Mouse (Mus musculus) spleen, postnatal 36 days (tissue): ENCODE results near the gene Selenoi.

Source experiments
- DNase-seq, 2 experiments: peaks; one replicate each; pipeline ENCODE4 v3.0.0; 2022; ENCODE audit warnings: low spot score in 2 of 2, mixed read lengths in 1 of 2

The Selenoi gene

GRCm38 (mm10) chr5:30235641-30236126 lies 3.3 kb downstream of the Selenoi start:
- no peak for DNase-seq

DNA sequence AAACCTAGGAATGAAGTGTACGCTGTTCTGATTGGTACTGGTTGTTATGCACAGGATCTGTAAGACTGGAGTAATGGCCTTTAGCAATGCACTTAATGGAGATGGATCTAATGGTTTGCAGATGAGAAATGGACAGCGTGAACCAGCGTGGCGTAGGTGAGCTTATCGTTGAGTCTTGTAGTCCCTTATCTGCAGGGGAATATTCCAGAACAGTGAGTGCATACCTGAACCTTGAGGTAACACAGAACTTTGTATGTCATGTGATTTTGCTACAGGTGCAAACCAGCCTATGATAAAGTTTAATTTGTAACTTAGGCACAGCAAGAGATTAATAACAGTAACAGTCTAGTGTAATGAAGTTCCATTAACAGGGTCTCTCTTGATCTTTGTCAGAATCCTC lies 6.2 kb downstream of the Selenoi start:
- no peak for DNase-seq

GRCm38 (mm10) chr5:30240552-30240951 lies 8.2 kb downstream of the Selenoi start:
- no peak for DNase-seq

- no peak for DNase-seq
These were observed 10.0 kb downstream of the Selenoi start for GRCm38 (mm10) chr5:30242410-30242809.

DNA sequence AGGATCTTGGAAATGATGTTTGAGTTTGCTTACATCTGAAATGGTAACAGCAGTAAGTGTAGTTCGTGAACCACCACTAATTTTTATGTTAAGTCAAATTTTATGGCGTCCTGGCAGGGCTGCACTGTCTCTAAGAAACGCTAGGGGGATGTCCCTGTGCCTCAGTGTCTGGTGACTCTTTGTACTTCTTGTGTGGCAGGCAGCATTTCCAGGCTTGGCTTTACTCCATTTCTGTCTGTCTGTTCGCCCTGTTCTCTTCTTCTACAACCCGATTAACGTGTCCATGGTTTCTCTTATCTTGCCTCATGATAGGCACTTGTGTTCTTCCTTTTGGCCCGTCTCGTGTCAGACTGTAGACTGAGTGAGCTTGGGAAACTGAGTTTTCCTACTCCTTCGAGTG lies 11.4 kb downstream of the Selenoi start:
- DNase-seq, result no peak

GRCm38 (mm10) chr5:30245861-30246416 lies 13.6 kb downstream of the Selenoi start:
- no peak for DNase-seq

DNA sequence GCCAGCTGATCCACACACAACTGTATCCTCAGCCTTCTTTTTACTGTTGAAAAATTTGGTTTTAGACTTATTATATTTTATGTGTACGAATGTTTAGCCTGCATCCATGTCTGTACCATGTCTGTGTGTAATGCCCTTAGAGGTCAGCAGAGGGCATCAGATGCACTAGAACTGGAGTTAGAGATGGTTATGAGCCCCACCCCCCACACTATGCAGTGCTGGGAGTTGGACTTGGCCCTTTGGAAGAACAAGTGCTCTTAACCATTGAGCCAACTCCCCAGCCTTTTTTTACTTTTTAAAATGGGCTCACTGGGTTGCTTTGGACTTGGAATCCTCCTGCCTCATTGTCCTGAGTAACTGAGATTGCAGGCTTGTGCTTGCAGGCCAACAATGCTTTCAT lies 15.3 kb downstream of the Selenoi start:
- no peak for DNase-seq

DNA sequence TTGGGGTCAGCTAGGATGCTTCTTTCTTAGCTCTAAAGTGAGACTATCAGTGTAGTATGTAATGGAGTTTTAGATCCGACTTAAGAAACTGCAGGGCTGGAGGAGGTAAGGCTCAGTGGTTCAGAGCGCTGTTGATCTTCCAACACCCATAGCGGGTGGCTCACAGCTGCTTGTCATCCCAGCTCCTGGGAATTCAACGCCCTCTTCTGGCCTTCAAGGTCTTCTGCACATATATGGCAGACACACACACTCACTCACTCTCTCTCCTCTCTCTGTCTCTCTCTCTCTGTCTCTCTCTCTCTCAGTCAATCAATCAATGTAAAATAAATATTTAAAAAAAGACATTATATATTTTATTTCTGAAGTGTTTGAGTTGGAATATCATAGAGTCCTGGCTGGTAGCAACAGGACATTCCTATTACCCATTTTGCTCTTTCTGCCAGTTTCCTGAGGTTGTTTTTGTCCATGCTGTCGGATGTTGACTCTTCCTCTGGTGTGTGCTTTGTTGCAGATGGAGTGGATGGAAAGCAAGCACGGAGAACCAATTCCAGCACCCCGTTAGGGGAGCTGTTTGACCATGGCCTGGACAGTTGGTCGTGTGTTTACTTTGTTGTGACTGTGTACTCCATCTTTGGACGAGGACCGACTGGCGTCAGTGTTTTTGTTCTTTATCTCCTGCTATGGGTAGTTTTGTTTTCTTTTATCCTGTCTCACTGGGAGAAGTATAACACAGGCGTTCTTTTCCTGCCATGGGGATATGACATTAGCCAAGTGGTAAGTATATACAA lies 23.4 kb downstream of the Selenoi start:
- no peak for DNase-seq

DNA sequence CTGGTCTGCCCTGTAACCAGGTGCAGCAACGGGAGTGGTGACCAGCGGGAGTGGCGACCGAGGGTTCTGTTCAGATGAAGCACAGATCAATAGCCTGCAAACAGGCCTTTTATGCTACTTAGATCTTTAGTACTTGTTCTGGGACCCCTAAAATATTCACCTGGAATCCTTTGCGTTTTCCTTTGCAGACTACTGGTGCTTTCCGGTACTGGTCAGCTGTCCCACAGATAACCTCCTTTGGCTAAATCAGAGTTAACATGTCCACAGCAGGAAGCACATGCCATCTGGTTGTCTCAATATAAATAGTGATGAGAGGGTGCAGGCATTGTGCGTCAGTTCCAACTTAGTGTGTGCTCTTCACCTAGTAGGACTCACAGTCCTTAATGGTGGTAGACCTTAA lies 26.4 kb downstream of the Selenoi start:
- DNase-seq, result no peak

GRCm38 (mm10) chr5:30270571-30271190 lies 38.3 kb downstream of the Selenoi start:
- no peak for DNase-seq

DNA sequence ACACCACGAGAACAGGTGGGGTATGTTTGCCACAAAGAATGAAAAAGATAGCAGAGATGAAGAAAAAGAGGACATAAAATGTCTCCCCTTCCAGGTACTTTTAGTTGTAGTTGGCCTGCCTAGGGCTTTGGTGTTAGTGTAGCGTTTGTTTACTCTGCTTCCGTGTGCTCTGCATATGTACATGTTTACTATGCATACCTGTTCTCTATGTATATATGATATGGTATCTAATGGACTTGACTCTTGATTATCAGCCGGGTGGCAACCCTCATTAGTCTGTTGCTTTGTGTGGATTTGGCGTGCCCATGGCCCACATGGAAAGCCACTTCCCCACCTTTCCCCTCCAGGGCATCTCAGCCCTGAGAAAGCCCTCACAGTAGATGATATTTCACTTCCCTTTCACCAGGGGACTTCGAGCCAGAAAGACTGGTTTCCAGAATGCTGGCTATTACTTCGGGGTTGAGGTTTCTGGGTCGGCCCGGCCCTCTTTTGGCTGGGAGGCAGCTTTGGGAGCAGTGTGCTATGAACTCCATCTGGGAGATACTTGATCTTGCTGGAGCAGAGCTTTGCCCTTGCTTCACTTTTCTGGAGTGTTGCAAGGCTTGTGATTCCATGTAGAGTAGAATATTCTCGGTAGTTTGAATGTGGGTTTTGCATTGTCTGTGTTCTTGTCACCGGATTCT lies 39.4 kb downstream of the Selenoi start:
- no peak for DNase-seq

DNA sequence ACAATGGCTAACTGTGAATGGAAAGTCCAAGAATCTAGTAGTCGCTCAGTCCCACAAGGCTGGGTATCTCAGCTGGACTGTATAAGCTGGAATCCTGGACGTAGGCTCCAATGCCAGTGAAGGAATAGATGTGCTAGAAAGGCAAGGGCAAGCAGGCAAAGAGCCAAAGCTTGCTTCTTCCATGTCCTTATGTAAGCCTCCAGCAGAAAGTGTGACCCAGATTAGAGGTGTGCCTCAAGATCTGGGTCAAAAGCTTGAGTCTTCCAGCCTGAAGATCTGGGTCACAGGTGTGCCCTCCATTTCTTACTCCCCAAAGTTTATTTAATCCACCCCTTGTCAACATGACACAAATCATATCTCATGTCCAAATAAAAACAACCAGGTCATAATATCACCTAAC lies 44.0 kb downstream of the Selenoi start:
- no peak for DNase-seq

DNA sequence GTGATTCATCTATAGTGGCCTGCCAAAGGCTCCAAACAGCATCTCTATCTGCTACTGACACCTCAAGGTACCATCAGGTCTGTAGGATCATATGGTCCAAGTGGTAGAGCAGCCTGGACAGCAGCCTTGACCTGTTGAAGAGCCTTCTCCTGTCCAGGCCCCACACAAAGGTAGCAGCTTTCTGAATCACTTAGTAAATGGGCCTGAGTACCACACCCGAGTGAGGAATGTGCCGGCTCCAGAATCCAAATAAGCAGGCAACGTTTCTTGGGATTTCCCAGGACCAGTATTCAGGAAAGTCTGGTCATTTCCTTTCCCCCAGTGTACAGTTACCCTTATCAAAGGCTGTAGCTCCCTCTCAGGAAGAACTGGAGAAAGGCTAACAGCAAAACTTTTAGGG lies 46.6 kb downstream of the Selenoi start:
- DNase-seq, result no peak

DNA sequence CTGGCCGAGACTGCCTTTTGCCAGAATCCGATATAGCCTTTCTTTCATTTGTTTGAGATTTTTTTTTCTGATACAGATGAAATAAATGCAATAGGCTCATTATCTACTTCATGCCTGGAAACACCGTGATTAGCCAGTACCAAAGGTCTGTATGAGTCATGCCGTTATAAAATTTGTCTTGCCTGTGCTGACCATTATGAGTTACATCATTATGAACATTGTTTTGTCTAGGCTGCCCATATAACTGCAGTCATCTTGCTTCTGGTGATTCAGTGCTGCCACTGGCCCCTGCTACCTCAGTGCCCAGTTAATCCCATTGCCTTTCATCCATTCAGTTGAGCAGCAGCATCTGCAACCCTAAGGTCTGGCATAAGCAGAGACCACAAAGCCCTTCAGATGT lies 47.1 kb downstream of the Selenoi start:
- DNase-seq, result no peak

DNA sequence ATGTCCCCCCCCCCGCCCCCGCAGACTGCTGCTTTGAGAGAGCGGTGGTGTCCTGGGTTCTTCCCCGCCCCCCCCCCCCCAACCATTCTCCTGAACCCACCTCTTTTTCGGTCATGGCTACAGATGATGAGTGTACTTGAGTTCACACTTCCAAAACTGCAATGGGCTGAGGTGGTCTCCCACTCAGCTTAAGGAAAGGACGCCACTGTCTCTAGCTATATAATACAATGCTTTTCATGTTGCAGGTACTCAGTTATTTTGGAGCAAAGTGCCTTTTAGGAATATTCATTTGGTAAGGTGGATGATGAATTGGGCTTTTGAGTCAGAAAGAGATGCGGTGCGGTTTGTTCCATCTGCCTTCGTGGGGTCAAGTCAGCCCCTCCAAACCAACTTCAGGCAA lies 48.5 kb downstream of the Selenoi start:
- DNase-seq, result no peak

DNA sequence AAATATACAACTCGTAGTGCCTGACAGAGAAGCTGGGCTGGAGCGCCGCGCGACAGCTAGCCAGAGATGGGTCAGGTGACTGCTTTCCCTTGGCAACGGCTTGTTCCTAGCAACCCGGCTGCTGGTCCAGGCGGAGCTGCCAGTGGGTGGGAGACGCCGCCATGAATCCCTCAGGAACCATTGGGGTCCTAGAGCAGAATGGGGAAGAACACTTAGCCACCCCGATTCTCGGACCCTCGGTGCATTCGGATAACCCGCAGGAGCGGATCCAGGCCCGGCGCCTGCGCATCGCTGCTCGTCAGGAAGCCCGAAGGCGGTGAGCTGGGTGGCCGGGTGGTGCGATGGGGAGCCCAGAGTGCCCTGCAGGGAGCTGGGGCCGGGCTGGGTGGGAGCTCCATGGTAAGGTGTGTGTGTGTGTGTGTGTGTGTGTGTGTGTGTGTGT lies 48.9 kb downstream of the Selenoi start, which contains the start of gene Drc1:
Drc1 (plus strand) TSS at position 98 of the 442 bp plus-strand sequence.
- DNase-seq, result no peak

- DNase-seq, result no peak
These were observed 53.8 kb downstream of the Selenoi start for GRCm38 (mm10) chr5:30285944-30286799.

- no peak for DNase-seq
These were observed 54.9 kb downstream of the Selenoi start for GRCm38 (mm10) chr5:30287106-30287882.
